ENCODE assay signal across 8 mouse cellular contexts in genomic region chr9:88073165-88073564, GRCm38 (mm10).
DNase-seq lines count a peak whose midpoint lies in the region; ATAC-seq and TF ChIP-seq lines count a peak whose summit lies in the region.

No protein-coding gene starts in this region.

- no peak for TF ChIP-seq POLR2A in embryonic fibroblast, embryonic 13.5 days (IDR thresholded peaks at IDR 0.05; ENCODE audit: low read depth, low read length)

- TF ChIP-seq CTCF in embryonic fibroblast, embryonic 13.5 days (IDR thresholded peaks at IDR 0.05; ENCODE audit: borderline replicate concordance, insufficient read depth, low read length): peak; percentile 50

- H3K4me1 ChIP-seq in embryonic fibroblast, embryonic 13.5 days (ENCODE audit: control insufficient read depth, insufficient read depth, low read length): no peaks in the 10 kb centered on the region

- H3K27ac ChIP-seq in embryonic fibroblast, embryonic 13.5 days (ENCODE audit: insufficient read depth, low read length): no peak overlapping the region

- peak; percentile 63 for DNase-seq in gastrocnemius, postnatal 10 days
- no peak for DNase-seq in gastrocnemius, postnatal 25 days
- peak; percentile 42 for DNase-seq in urinary bladder, postnatal 14 days (ENCODE audit: low spot score)
- DNase-seq in urinary bladder, postnatal 4 days (ENCODE audit: low spot score in 2 of 2): no peak
- DNase-seq in layer of hippocampus, adult 18-20 months (ENCODE audit: low spot score in 2 of 2): peak; percentile 36 to 81
- DNase-seq in lung, postnatal 14 days: peak; percentile 55

- no peak for ATAC-seq in activated CD4-positive, CD25-positive, alpha-beta regulatory T cell, adult 4 months

- no peak overlapping the region for H3K4me3 ChIP-seq in embryonic fibroblast, embryonic 13.5 days (ENCODE audit: insufficient read depth, low read length)

Comparison
In these comparisons a context has a peak if more than half of its experiments do, and no peak if none do; other contexts are left out.
1. DNase-seq: peak in gastrocnemius, postnatal 10 days (single experiment), urinary bladder, postnatal 14 days (single experiment), layer of hippocampus, adult 18-20 months (2 of 2) and lung, postnatal 14 days (single experiment); none in gastrocnemius, postnatal 25 days (single experiment) and urinary bladder, postnatal 4 days (0 of 2).